Mouse (Mus musculus): Measurements from ENCODE around the gene Il6st.

- TF ChIP-seq CTCF (conservative IDR thresholded peaks at IDR 0.05; ENCODE audit: low read length) = no peak
- no peak for TF ChIP-seq POU5F1 (IDR thresholded peaks at IDR 0.05; ENCODE audit: borderline replicate concordance, low read length)
- TF ChIP-seq NANOG (IDR thresholded peaks at IDR 0.05; ENCODE audit: borderline replicate concordance, low read length) = no peak
These were observed 36.2 kb downstream of the Il6st start for GRCm38 (mm10) chr13:112500027-112500426.
